Mouse (Mus musculus): ENCODE results near the gene Gm8369. TPM values are rescaled to one million over a fixed set of nuclear protein-coding genes. Genes with fewer than 3 reads are reported as not detected.
A peak's percentile ranks its signal among the peaks of the same experiment; 100 is the strongest.
"Not testable (repeated sequence)": the region's sequence is repeated elsewhere in the genome, so short reads cannot be mapped to it uniquely, and the experiment has no call there.

Gene Gm8369
- polyA plus RNA-seq, 1 experiment from 2014 or later: 2.1 TPM

DNA sequence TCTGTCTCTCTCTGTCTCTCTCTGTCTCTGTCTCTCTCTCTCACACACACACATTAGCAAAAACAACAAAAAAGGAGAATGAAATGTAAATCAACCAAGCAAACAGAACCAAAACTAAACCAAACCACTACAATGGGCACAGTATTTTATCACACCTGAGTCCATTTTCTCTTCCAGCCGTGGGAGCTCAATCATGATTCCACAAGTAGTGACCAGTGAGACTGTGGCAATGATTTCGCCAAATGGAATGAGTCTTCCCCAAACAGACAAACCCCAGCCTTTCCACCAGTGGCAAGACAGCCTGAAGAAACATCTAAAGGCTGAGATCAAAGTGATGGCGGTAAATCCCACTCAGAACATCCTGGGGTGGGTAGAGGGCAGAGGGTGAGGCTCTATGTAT, 34.4 kb downstream of the Gm8369 start:
- Histone ChIP-seq H3K9me3 (ENCODE audit: low read length) (no peaks in the 10 kb centered on the region), H3K36me3 (replicated peaks; ENCODE audit: insufficient read depth, low read length) (no peaks in the 10 kb centered on the region), H3K27ac (ENCODE audit: low read depth) (no peak overlapping the region), H3K27me3 (ENCODE audit: insufficient read depth, low read length) (no peaks in the 10 kb centered on the region), H3K4me2 (ENCODE audit: low read depth, low read length) (no peak overlapping the region), H3K4me1 (ENCODE audit: insufficient read depth) (peaks cover 13% of the 10 kb centered on the region), H3K4me3 (ENCODE audit: low read depth, low read length) (no peak overlapping the region), H3K9ac (replicated peaks) (no peak overlapping the region)
- DNase-seq: no peak
- 77% methylated on average over 3 of the region's 3 CpGs for WGBS (ENCODE audit: insufficient replicate concordance)
- ATAC-seq: no peak
- TF ChIP-seq CTCF (IDR thresholded peaks at IDR 0.05; ENCODE audit: low read depth) (no peak), EP300 (IDR thresholded peaks at IDR 0.05; ENCODE audit: low read depth) (no peak)

DNA sequence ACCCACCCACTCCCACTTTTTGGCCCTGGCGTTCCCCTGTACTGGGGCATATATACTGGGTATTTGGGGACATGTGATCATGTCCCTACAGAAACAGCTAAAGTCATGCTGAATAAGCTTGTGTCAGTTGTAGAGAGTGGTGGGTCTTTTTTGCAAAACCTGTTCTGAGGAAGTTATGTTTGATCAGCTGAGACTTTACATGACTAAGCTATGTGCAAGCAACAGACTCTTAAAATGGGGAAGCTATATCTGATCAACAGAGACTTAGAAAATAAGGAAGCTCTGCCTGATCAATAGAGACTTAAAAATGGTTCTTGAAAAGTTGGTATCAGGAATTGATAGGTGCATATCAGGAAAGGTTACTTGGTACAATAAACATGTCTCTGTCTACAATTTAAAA, 47.7 kb downstream of the Gm8369 start:
- H3K36me3 ChIP-seq (replicated peaks; ENCODE audit: insufficient read depth, low read length): no peaks in the 10 kb centered on the region
- no peak overlapping the region for H3K4me2 ChIP-seq (ENCODE audit: low read depth, low read length)
- H3K4me1 ChIP-seq (ENCODE audit: insufficient read depth): no peaks in the 10 kb centered on the region
- DNase-seq: no peak
- H3K27ac ChIP-seq (ENCODE audit: low read depth): no peak overlapping the region
- TF ChIP-seq CTCF (IDR thresholded peaks at IDR 0.05; ENCODE audit: low read depth): no peak
- TF ChIP-seq EP300 (IDR thresholded peaks at IDR 0.05; ENCODE audit: low read depth): no peak
- H3K9me3 ChIP-seq (ENCODE audit: low read length): no peaks in the 10 kb centered on the region
- H3K4me3 ChIP-seq (ENCODE audit: low read depth, low read length): no peak overlapping the region
- 88% methylated on average over 1 of the region's 1 CpGs for WGBS (ENCODE audit: insufficient replicate concordance)
- no peak overlapping the region for H3K9ac ChIP-seq (replicated peaks)
- ATAC-seq: no peak
- no peaks in the 10 kb centered on the region for H3K27me3 ChIP-seq (ENCODE audit: insufficient read depth, low read length)

DNA sequence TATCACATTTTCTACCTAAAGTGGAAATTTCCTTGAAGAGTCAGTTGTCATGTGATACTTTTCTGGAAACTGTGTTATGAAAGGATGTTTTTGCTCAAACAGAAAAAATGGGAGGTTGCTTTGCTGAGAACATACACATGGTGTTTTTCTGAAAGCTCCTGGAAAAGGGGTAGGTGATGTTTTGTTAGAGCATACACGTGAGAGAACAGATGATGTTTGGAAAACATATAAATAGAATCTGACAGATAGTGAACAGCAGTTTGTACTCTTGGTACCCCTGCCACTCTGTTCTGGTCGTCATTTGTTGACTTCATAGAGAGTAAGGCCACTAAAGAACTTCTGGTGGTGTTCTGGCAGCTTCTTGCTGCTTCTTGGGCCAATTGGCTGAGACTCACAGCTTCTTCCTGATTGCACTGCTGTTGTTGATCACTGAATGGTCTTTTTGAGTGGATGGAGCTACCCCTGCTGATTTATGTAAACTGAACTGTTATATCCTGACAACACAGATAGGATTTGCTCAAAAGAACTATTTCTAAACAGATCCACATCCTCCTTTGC, 48.2 kb downstream of the Gm8369 start:
- H3K4me2 ChIP-seq (ENCODE audit: low read depth, low read length): no peak overlapping the region
- WGBS (ENCODE audit: insufficient replicate concordance): 54% methylated on average over 2 of the region's 2 CpGs
- TF ChIP-seq EP300 (IDR thresholded peaks at IDR 0.05; ENCODE audit: low read depth) (no peak), CTCF (IDR thresholded peaks at IDR 0.05; ENCODE audit: low read depth) (no peak)
- no peak overlapping the region for H3K27ac ChIP-seq (ENCODE audit: low read depth)
- H3K9ac ChIP-seq (replicated peaks): no peak overlapping the region
- no peak for DNase-seq
- H3K4me3 ChIP-seq (ENCODE audit: low read depth, low read length): no peak overlapping the region
- ATAC-seq: no peak
- no peaks in the 10 kb centered on the region for H3K27me3 ChIP-seq (ENCODE audit: insufficient read depth, low read length)
- no peaks in the 10 kb centered on the region for H3K9me3 ChIP-seq (ENCODE audit: low read length)
- no peaks in the 10 kb centered on the region for H3K36me3 ChIP-seq (replicated peaks; ENCODE audit: insufficient read depth, low read length)
- H3K4me1 ChIP-seq (ENCODE audit: insufficient read depth): no peaks in the 10 kb centered on the region

DNA sequence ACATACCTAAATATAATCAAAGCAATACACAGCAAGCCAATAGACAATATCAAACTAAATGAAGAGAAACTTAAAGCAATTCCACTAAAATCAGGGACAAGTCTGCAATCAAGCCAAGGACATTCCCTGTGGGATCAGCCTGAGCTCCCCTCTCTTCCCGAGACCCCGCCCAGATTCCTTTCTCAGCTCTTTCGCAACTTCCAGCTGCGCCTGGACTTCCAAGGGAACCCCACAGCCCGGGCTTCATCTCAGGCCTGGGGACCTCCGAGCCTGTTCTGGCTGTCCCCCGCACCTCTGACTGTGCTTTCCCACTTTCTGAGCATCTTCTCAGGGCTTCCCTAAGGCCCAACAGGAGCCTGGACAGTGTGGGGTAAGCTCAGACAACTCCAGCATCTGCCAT, 50.9 kb downstream of the Gm8369 start, which contains the start of gene Ms4a4d:
Ms4a4d (plus strand) TSS at position 209 of the 400 bp plus-strand sequence.
- H3K9ac ChIP-seq (replicated peaks): no peak within 1 kb of the TSS
- H3K9me3 ChIP-seq (ENCODE audit: low read length): no peaks in the 10 kb centered on the region
- H3K27me3 ChIP-seq (ENCODE audit: insufficient read depth, low read length): no peaks in the 10 kb centered on the region
- H3K27ac ChIP-seq (ENCODE audit: low read depth): no peak within 1 kb of the TSS
- no peak for ATAC-seq
- no peaks in the 10 kb centered on the region for H3K4me1 ChIP-seq (ENCODE audit: insufficient read depth)
- WGBS (ENCODE audit: insufficient replicate concordance): 38% methylated on average over 7 of the region's 7 CpGs
- no peak within 1 kb of the TSS for H3K4me2 ChIP-seq (ENCODE audit: low read depth, low read length)
- TF ChIP-seq CTCF (IDR thresholded peaks at IDR 0.05; ENCODE audit: low read depth): no peak
- TF ChIP-seq EP300 (IDR thresholded peaks at IDR 0.05; ENCODE audit: low read depth): no peak
- peak; percentile 19 for DNase-seq
- no peaks in the 10 kb centered on the region for H3K36me3 ChIP-seq (replicated peaks; ENCODE audit: insufficient read depth, low read length)
- no peak within 1 kb of the TSS for H3K4me3 ChIP-seq (ENCODE audit: low read depth, low read length)

DNA sequence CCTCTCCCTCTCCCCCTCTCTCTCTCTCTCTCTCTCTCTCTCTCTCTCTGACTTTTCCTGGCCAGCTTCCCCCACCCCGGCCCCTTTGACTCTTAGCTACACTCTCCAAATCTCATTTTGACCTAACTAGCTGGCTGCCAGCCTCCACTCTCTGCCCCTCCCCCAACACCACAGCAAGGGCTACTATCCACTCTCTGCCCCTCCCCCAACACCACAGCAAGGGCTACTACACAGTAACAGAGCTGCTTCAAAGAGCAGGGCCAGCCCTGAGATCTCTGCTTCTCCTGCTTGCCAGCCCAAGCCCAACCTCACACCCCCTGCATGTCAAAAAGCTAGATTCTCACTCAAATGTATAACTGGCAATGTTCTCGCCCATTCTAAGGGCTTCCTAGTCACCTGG, 51.6 kb downstream of the Gm8369 start:
- no peak for TF ChIP-seq EP300 (IDR thresholded peaks at IDR 0.05; ENCODE audit: low read depth)
- no peak for TF ChIP-seq CTCF (IDR thresholded peaks at IDR 0.05; ENCODE audit: low read depth)
- ATAC-seq (no peak), DNase-seq (peak; percentile 15)
- Histone ChIP-seq H3K9me3 (ENCODE audit: low read length) (no peaks in the 10 kb centered on the region), H3K9ac (replicated peaks) (no peak overlapping the region), H3K27me3 (ENCODE audit: insufficient read depth, low read length) (no peaks in the 10 kb centered on the region), H3K4me2 (ENCODE audit: low read depth, low read length) (no peak overlapping the region), H3K36me3 (replicated peaks; ENCODE audit: insufficient read depth, low read length) (no peaks in the 10 kb centered on the region), H3K27ac (ENCODE audit: low read depth) (no peak overlapping the region), H3K4me1 (ENCODE audit: insufficient read depth) (no peaks in the 10 kb centered on the region), H3K4me3 (ENCODE audit: low read depth, low read length) (no peak overlapping the region)
- 38% methylated on average over 2 of the region's 2 CpGs for WGBS (ENCODE audit: insufficient replicate concordance)

DNA sequence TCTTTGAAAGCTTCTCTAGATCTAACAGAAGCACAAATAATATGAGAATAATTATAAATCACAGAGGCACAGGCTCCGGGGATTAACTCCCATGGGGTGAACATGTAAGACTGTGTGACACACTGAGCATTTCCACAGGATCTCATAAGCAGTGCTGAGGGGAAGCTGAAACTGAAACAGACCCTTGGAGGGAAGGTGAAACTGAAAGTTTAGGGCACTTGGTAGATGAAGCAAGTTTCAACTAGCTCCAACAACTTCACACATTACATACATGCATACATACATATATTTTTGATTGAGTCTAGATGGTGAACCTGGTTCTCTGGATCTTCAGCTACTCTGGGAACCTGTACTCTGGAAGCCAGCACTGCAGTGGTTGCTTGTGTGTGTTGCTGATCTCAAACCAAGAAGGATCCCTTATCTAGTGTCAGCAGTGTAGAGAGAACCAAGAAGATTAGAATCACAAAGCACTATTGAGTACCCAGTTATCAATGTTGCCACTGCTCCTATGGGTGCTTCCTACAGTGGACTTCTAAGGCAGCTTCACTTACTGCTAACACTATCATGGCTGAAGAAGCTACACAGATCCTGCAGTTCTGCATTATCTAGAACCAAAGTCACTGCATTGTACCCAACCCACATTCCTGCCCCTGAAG, 54.6 kb downstream of the Gm8369 start:
- DNase-seq: peak; percentile 25
- H3K9ac ChIP-seq (replicated peaks); H3K36me3 ChIP-seq (replicated peaks; ENCODE audit: insufficient read depth, low read length); H3K27ac ChIP-seq (ENCODE audit: low read depth); H3K27me3 ChIP-seq (ENCODE audit: insufficient read depth, low read length); ATAC-seq; H3K4me1 ChIP-seq (ENCODE audit: insufficient read depth); H3K9me3 ChIP-seq (ENCODE audit: low read length); H3K4me3 ChIP-seq (ENCODE audit: low read depth, low read length); H3K4me2 ChIP-seq (ENCODE audit: low read depth, low read length): not testable (repeated sequence)
- WGBS (ENCODE audit: insufficient replicate concordance): 53% methylated on average over 1 of the region's 1 CpGs

DNA sequence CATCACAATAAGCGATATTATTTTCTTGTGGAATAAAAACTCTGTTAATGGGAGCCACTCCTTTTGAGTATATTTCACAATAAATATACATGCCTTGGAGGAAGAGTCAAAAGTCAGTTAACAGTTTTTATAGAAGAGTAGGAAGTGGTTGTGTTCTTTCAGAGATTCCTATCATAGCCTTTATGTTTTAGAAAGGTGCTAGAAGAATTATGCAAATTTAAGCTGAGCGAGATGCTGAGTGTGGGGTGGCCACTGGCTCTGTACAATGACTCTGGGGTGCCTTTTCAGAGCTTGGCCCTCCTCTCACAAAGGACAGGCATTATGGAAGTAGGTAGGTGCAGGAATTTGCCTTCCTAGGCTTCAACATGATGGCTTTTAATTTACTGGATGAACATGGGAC, 58.6 kb downstream of the Gm8369 start:
- not testable (repeated sequence) for H3K4me1 ChIP-seq (ENCODE audit: insufficient read depth); H3K27ac ChIP-seq (ENCODE audit: low read depth); H3K4me2 ChIP-seq (ENCODE audit: low read depth, low read length); ATAC-seq; DNase-seq; H3K9me3 ChIP-seq (ENCODE audit: low read length); H3K36me3 ChIP-seq (replicated peaks; ENCODE audit: insufficient read depth, low read length); H3K9ac ChIP-seq (replicated peaks); H3K27me3 ChIP-seq (ENCODE audit: insufficient read depth, low read length); H3K4me3 ChIP-seq (ENCODE audit: low read depth, low read length)
- WGBS (ENCODE audit: insufficient replicate concordance): 68% methylated on average over 2 of the region's 2 CpGs

Measured in liver, postnatal 0 days (tissue).